Mouse (Mus musculus) myocyte (in vitro differentiated cells): ENCODE results near the gene Rere. TPM values are rescaled to one million over a fixed set of nuclear protein-coding genes. Genes with fewer than 3 reads are reported as not detected.
A peak's percentile ranks its signal among the peaks of the same experiment; 100 is the strongest.

Experiments used
- H3K27me3 ChIP-seq: one replicate; pipeline ENCODE4 v1.6.1; 2011; ENCODE audit not compliant: control insufficient read depth, insufficient read depth, insufficient read length
- H3K36me3 ChIP-seq: one replicate; pipeline ENCODE4 v1.6.1; 2011; ENCODE audit not compliant: control insufficient read depth, insufficient read depth
- H3K4me2 ChIP-seq: one replicate; pipeline ENCODE4 v1.6.1; 2011; ENCODE audit warnings: low read depth, control low read depth
- H3K4me3 ChIP-seq: one replicate; pipeline ENCODE4 v1.5.1; 2011; ENCODE audit warnings: mild to moderate bottlenecking, control low read depth, moderate library complexity
- H3K79me2 ChIP-seq: one replicate; pipeline ENCODE4 v1.6.1; 2011; ENCODE audit not compliant: control insufficient read depth, insufficient read depth
- H3ac ChIP-seq: one replicate; pipeline ENCODE4 v1.6.1; 2011; ENCODE audit not compliant: control insufficient read depth, insufficient read length
- CEBPB ChIP-seq: IDR thresholded peaks from 2 replicates; pipeline ENCODE4 v1.6.1; 2011; ENCODE audit warnings: mild to moderate bottlenecking, moderate library complexity; ENCODE audit not compliant: poor library complexity, insufficient read depth, severe bottlenecking
- E2F4 ChIP-seq: IDR thresholded peaks from one replicate; pipeline ENCODE4 v1.6.1; 2011; ENCODE audit warnings: mild to moderate bottlenecking, control low read depth, moderate library complexity; ENCODE audit not compliant: insufficient read depth
- MAX ChIP-seq: IDR thresholded peaks from one replicate; pipeline ENCODE4 v1.6.1; 2011; ENCODE audit warnings: low read depth, mild to moderate bottlenecking, control low read depth
- MYOD1 ChIP-seq, 3 experiments: IDR thresholded peaks; one replicate each; pipeline ENCODE4 v1.6.1; 2011; ENCODE audit warnings: control low read depth in 2 of 3, low read depth in 2 of 3, mild to moderate bottlenecking in 2 of 3, moderate library complexity in 1 of 3; ENCODE audit not compliant: insufficient read length in 2 of 3, control insufficient read depth in 1 of 3
- MYOG ChIP-seq, 3 experiments: IDR thresholded peaks; one replicate each; pipeline ENCODE4 v1.6.1; 2011; ENCODE audit warnings: control low read depth in 2 of 3, low read depth in 2 of 3, mild to moderate bottlenecking in 2 of 3; ENCODE audit not compliant: insufficient read length in 2 of 3, control insufficient read depth in 1 of 3, insufficient read depth in 1 of 3
- POLR2A ChIP-seq: IDR thresholded peaks from one replicate; pipeline ENCODE4 v1.6.1; 2011; ENCODE audit warnings: low read depth, mild to moderate bottlenecking, control low read depth, moderate library complexity; ENCODE audit not compliant: insufficient read length
- POLR2AphosphoS2 ChIP-seq: IDR thresholded peaks from one replicate; pipeline ENCODE4 v1.6.1; 2011; ENCODE audit warnings: low read depth, control low read depth; ENCODE audit not compliant: insufficient read length
- REST ChIP-seq: IDR thresholded peaks from one replicate; pipeline ENCODE4 v1.6.1; 2011; ENCODE audit warnings: mild to moderate bottlenecking, control low read depth, moderate library complexity; ENCODE audit not compliant: insufficient read depth, insufficient read length
- SRF ChIP-seq: IDR thresholded peaks from one replicate; pipeline ENCODE4 v1.6.1; 2011; ENCODE audit warnings: low read depth; ENCODE audit not compliant: control insufficient read depth, insufficient read length
- TCF12 ChIP-seq: IDR thresholded peaks from one replicate; pipeline ENCODE4 v1.6.1; 2011; ENCODE audit warnings: mild to moderate bottlenecking, control low read depth; ENCODE audit not compliant: poor library complexity, insufficient read depth, severe bottlenecking
- TCF3 ChIP-seq: IDR thresholded peaks from one replicate; pipeline ENCODE4 v1.6.1; 2011; ENCODE audit warnings: low read depth, control low read depth; ENCODE audit not compliant: insufficient read length
- USF1 ChIP-seq: IDR thresholded peaks from one replicate; pipeline ENCODE4 v1.6.1; 2011; ENCODE audit warnings: low read depth, mild to moderate bottlenecking, control low read depth, moderate library complexity
- polyA plus RNA-seq: library from polyadenylated mRNA; unstranded; fragments of >200 nt; fragmentation: generic; extraction: Trizol; gene quantifications from one replicate; pipeline ENCODE4 v1.2.1, GENCODE M21; 2012; ENCODE audit warnings: missing spikeins

The Rere gene
- polyA plus RNA-seq, 1 experiment: 34.0 TPM

DNA sequence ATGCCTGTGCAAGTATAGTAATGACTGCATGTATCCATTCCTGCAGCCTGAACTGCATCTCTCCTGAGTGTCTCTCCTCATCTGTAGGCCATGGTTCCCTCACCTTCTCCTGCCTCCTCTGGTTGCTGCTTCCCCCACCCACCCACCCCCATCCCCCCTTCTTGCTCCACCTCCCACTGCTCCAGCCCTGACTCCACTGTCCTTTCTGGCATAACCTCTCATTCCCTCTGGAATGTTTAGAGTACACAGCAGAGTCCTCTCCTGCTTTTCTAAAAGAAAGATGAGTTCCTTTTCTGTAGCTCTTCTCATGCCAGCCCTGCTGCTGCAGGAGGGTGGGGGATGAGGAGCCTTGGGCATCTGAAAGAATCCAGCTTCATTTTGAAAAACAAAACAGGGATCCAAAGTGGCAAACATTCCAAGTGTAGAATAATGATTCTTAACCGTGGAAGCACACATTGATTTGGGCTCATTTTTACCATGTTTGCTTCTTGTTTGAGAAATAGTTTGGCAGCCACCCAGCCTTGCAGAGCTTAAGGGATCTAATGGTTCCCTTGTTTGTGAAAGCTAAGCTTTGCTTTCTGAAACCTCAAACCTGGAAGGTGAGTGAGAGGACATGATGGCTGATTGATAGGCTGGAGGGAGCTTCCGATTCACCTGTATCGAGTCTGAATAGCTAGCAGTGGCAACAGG, 255.5 kb downstream of the Rere start:
- no peak for TF ChIP-seq MYOD1 (IDR thresholded peaks at IDR 0.05; ENCODE audit: control insufficient read depth in 1 of 3, insufficient read length in 2 of 3, low read depth in 2 of 3)
- no peak for TF ChIP-seq SRF
- TF ChIP-seq MAX: no peak
- no peak for TF ChIP-seq REST
- no peak for TF ChIP-seq MYOG (IDR thresholded peaks at IDR 0.05; ENCODE audit: control insufficient read depth in 1 of 3, insufficient read depth in 1 of 3, insufficient read length in 2 of 3, low read depth in 2 of 3)
- no peak for TF ChIP-seq TCF12
- TF ChIP-seq POLR2AphosphoS2: no peak
- TF ChIP-seq POLR2A: no peak
- no peak for TF ChIP-seq USF1
- no peak for TF ChIP-seq CEBPB
- no peak for TF ChIP-seq TCF3
- no peak for TF ChIP-seq E2F4
- H3K79me2 ChIP-seq: no peaks in the 10 kb centered on the region
- no peak overlapping the region for H3K4me2 ChIP-seq
- H3K4me3 ChIP-seq: no peak overlapping the region
- H3ac ChIP-seq: no peak overlapping the region
- peaks cover 31% of the 10 kb centered on the region for H3K36me3 ChIP-seq
- no peaks in the 10 kb centered on the region for H3K27me3 ChIP-seq

GRCm38 (mm10) chr4:150539846-150540245, 258.4 kb downstream of the Rere start:
- H3K4me2 ChIP-seq: no peak overlapping the region
- H3K27me3 ChIP-seq: no peaks in the 10 kb centered on the region
- no peak overlapping the region for H3K4me3 ChIP-seq
- no peaks in the 10 kb centered on the region for H3K79me2 ChIP-seq
- H3K36me3 ChIP-seq: peaks cover 28% of the 10 kb centered on the region
- TF ChIP-seq REST: no peak
- no peak for TF ChIP-seq TCF3
- TF ChIP-seq USF1: no peak
- no peak for TF ChIP-seq MAX
- TF ChIP-seq CEBPB: no peak
- no peak for TF ChIP-seq E2F4
- TF ChIP-seq POLR2AphosphoS2: no peak
- no peak for TF ChIP-seq SRF
- no peak for TF ChIP-seq POLR2A
- TF ChIP-seq MYOD1 (IDR thresholded peaks at IDR 0.05; ENCODE audit: control insufficient read depth in 1 of 3, insufficient read length in 2 of 3, low read depth in 2 of 3): no peak
- no peak for TF ChIP-seq TCF12
- no peak for TF ChIP-seq MYOG (IDR thresholded peaks at IDR 0.05; ENCODE audit: control insufficient read depth in 1 of 3, insufficient read depth in 1 of 3, insufficient read length in 2 of 3, low read depth in 2 of 3)
- H3ac ChIP-seq: no peak overlapping the region

DNA sequence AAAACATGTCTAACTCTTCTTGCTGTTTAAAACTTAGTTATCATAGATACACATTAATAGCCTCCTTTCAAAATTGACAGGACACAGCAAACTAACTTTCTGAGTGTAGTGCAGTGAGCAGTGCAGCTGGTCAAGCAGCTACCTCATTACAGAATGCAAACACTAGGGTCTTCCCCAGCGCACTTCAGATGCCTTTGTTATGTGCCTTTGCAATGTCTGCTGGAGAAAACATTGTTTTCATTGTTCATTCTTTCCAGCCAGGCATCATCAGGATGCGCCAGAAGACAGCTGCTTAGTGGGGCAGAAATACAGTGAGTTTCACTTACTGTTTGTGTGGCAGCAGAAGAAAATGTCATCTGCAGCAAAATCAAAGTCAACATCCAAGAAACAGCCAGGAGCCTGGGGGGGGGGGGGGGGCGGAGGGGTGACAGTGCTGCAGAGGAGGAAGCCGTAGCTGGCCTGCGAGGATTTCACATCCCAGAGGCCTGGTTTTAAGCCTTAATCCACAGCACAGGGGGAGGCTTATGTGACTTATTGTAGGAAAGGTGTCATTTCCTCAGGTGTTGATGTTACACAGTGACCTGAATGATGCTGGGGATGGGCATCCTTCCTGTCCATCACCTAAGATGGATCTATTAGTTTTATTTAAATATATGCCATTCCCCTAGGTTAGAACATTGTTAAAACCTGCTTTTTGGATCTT, 259.1 kb downstream of the Rere start:
- H3K4me2 ChIP-seq: no peak overlapping the region
- TF ChIP-seq USF1 (no peak), SRF (no peak), E2F4 (no peak), MAX (no peak), CEBPB (no peak), REST (no peak), MYOD1 (IDR thresholded peaks at IDR 0.05; ENCODE audit: control insufficient read depth in 1 of 3, insufficient read length in 2 of 3, low read depth in 2 of 3) (no peak), POLR2AphosphoS2 (no peak), MYOG (IDR thresholded peaks at IDR 0.05; ENCODE audit: control insufficient read depth in 1 of 3, insufficient read depth in 1 of 3, insufficient read length in 2 of 3, low read depth in 2 of 3) (no peak), TCF12 (no peak), TCF3 (no peak), POLR2A (no peak)

GRCm38 (mm10) chr4:150544231-150544630, 262.8 kb downstream of the Rere start:
- Histone ChIP-seq H3ac (no peak overlapping the region), H3K4me3 (no peak overlapping the region), H3K27me3 (no peaks in the 10 kb centered on the region), H3K4me2 (peak overlapping the region; percentile 96), H3K36me3 (peaks cover 11% of the 10 kb centered on the region), H3K79me2 (no peaks in the 10 kb centered on the region)
- TF ChIP-seq CEBPB (no peak), MYOD1 (IDR thresholded peaks at IDR 0.05; ENCODE audit: control insufficient read depth in 1 of 3, insufficient read length in 2 of 3, low read depth in 2 of 3) (no peak), MYOG (IDR thresholded peaks at IDR 0.05; ENCODE audit: control insufficient read depth in 1 of 3, insufficient read depth in 1 of 3, insufficient read length in 2 of 3, low read depth in 2 of 3) (no peak), SRF (no peak), E2F4 (no peak), POLR2AphosphoS2 (no peak), TCF12 (no peak), REST (no peak), TCF3 (no peak), USF1 (no peak)

More for the DNA sequence above, 259.1 kb downstream of the Rere start:
- no peaks in the 10 kb centered on the region for H3K79me2 ChIP-seq
- H3ac ChIP-seq: no peak overlapping the region
- no peak overlapping the region for H3K4me3 ChIP-seq
- no peaks in the 10 kb centered on the region for H3K27me3 ChIP-seq
- peaks cover 24% of the 10 kb centered on the region for H3K36me3 ChIP-seq
